Mouse (Mus musculus) hindbrain, embryonic 16.5 days (tissue): ENCODE results near the gene Rpl26. TPM values are rescaled to one million over a fixed set of nuclear protein-coding genes. Genes with fewer than 3 reads are reported as not detected.
A peak's percentile ranks its signal among the peaks of the same experiment; 100 is the strongest.

ENCODE experiments used
- ATAC-seq: fragments of 200-750 bp; cut with Nextera tagmentation; 2 replicates; pipeline ENCODE4 v1.8.0; 2017; ENCODE audit warnings: moderate TSS enrichment, moderate library complexity
- H3K27ac ChIP-seq: fragments of 300-500 bp; sonication (generic); 2 replicates; pipeline ENCODE4 v1.5.1; 2014; ENCODE audit warnings: low read depth, mild to moderate bottlenecking, control low read depth, low read length, moderate library complexity
- H3K27me3 ChIP-seq: fragments of 300-500 bp; sonication (generic); replicated peaks from 2 replicates; pipeline ENCODE4 v1.6.1; 2014; ENCODE audit warnings: low read length; ENCODE audit not compliant: control insufficient read depth, insufficient read depth
- H3K36me3 ChIP-seq: fragments of 300-500 bp; sonication (generic); 2 replicates; pipeline ENCODE4 v1.6.1; 2014; ENCODE audit warnings: mild to moderate bottlenecking, low read length, moderate library complexity, mixed read lengths; ENCODE audit not compliant: control insufficient read depth, insufficient read depth
- H3K4me1 ChIP-seq: fragments of 300-500 bp; sonication (generic); 2 replicates; pipeline ENCODE4 v1.6.1; 2014; ENCODE audit warnings: low read depth, low read length; ENCODE audit not compliant: control insufficient read depth, insufficient read depth
- H3K4me2 ChIP-seq: fragments of 300-500 bp; sonication (generic); 2 replicates; pipeline ENCODE4 v1.6.1; 2014; ENCODE audit warnings: mild to moderate bottlenecking, low read length, control low read depth, moderate library complexity
- H3K4me3 ChIP-seq: fragments of 300-500 bp; sonication (generic); 2 replicates; pipeline ENCODE4 v1.5.1; 2014; ENCODE audit warnings: mild to moderate bottlenecking, low read length, control low read depth, moderate library complexity
- H3K9ac ChIP-seq: fragments of 300-500 bp; sonication (generic); 2 replicates; pipeline ENCODE4 v1.6.1; 2014; ENCODE audit warnings: low read depth, mild to moderate bottlenecking, control low read depth, low read length, moderate library complexity
- H3K9me3 ChIP-seq: fragments of 300-500 bp; sonication (generic); 2 replicates; pipeline ENCODE4 v1.6.1; 2014; ENCODE audit warnings: mild to moderate bottlenecking, low read length, moderate library complexity; ENCODE audit not compliant: control insufficient read depth
- WGBS: fragments of 180-500 bp; shearing (Covaris S2); extraction: QIAGEN DNeasy Blood & Tissue Kit; methylation state at CpG from one replicate; pipeline ENCODE4 v1.1.7; 2014; 5-methylcytosine and 5-hydroxymethylcytosine counted together
- polyA plus RNA-seq: library from polyadenylated mRNA; unstranded; fragments of >200 nt; fragmentation: Nextera tagmentation; extraction: Ambion mirVana; gene quantifications from 2 replicates; pipeline ENCODE4 v1.2.1, GENCODE M21; 2015

The Rpl26 gene
- polyA plus RNA-seq, 1 experiment from 2014 or later: 500 TPM

GRCm38 (mm10) chr11:68897120-68897519, 4.3 kb upstream of the Rpl26 start:
- Histone ChIP-seq H3K9me3 (no peaks in the 10 kb centered on the region), H3K4me2 (no peak overlapping the region), H3K27me3 (peaks cover 3% of the 10 kb centered on the region; the same call in 1 of the 2 replicates), H3K27ac (no peak overlapping the region), H3K36me3 (no peaks in the 10 kb centered on the region), H3K4me3 (no peak overlapping the region), H3K9ac (no peak overlapping the region), H3K4me1 (0 out of 2 replicates have a peak, but pooled peaks cover 2% of the 10 kb centered on the region)
- no peak for ATAC-seq
- 41% methylated on average over 4 of the region's 4 CpGs for whole genome bisulfite sequencing

GRCm38 (mm10) chr11:68897838-68898237, 3.5 kb upstream of the Rpl26 start:
- ATAC-seq: no peak
- H3K27me3 ChIP-seq: peaks cover 3% of the 10 kb centered on the region; the same call in 1 of the 2 replicates
- H3K9me3 ChIP-seq: no peaks in the 10 kb centered on the region
- no peak overlapping the region for H3K4me3 ChIP-seq
- H3K36me3 ChIP-seq: no peaks in the 10 kb centered on the region
- no peak overlapping the region for H3K27ac ChIP-seq
- WGBS: 80% methylated on average over 6 of the region's 6 CpGs
- H3K4me2 ChIP-seq: no peak overlapping the region
- H3K4me1 ChIP-seq: peaks cover 9% of the 10 kb centered on the region
- no peak overlapping the region for H3K9ac ChIP-seq

- peaks cover 3% of the 10 kb centered on the region; the same call in 1 of the 2 replicates for H3K27me3 ChIP-seq
- WGBS: 89% methylated on average over 6 of the region's 6 CpGs
Observed at GRCm38 (mm10) chr11:68898790-68899189, 2.6 kb upstream of the Rpl26 start.

GRCm38 (mm10) chr11:68899815-68900214, 1.6 kb upstream of the Rpl26 start:
- H3K9ac ChIP-seq: no peak overlapping the region
- peaks cover 3% of the 10 kb centered on the region; the same call in 1 of the 2 replicates for H3K27me3 ChIP-seq
- H3K4me1 ChIP-seq: peaks cover 11% of the 10 kb centered on the region
- no peaks in the 10 kb centered on the region for H3K9me3 ChIP-seq
- no peak overlapping the region for H3K4me3 ChIP-seq
- WGBS: 91% methylated on average over 8 of the region's 8 CpGs
- H3K27ac ChIP-seq: no peak overlapping the region
- ATAC-seq: no peak
- peaks cover 15% of the 10 kb centered on the region for H3K36me3 ChIP-seq
- H3K4me2 ChIP-seq: no peak overlapping the region

More at GRCm38 (mm10) chr11:68898790-68899189, 2.6 kb upstream of the Rpl26 start:
- Histone ChIP-seq H3K36me3 (peaks cover 8% of the 10 kb centered on the region), H3K4me3 (no peak overlapping the region), H3K9me3 (no peaks in the 10 kb centered on the region), H3K4me2 (no peak overlapping the region), H3K4me1 (peaks cover 11% of the 10 kb centered on the region), H3K27ac (no peak overlapping the region), H3K9ac (no peak overlapping the region)
- ATAC-seq: no peak

- peak overlapping the region; percentile 86 for H3K4me3 ChIP-seq
- H3K9ac ChIP-seq: peak overlapping the region; percentile 44
- WGBS: 28% methylated on average over 31 of the region's 31 CpGs
- peaks cover 3% of the 10 kb centered on the region; the same call in 1 of the 2 replicates for H3K27me3 ChIP-seq
- peaks cover 21% of the 10 kb centered on the region for H3K36me3 ChIP-seq
- H3K27ac ChIP-seq: no peak overlapping the region
- H3K9me3 ChIP-seq: no peaks in the 10 kb centered on the region
- peaks cover 11% of the 10 kb centered on the region for H3K4me1 ChIP-seq
- ATAC-seq: 0 out of 2 replicates have a peak, but pooled peaks have one; percentile 12
- H3K4me2 ChIP-seq: peak overlapping the region; percentile 68
Observed at GRCm38 (mm10) chr11:68900519-68901350, 648 bp upstream of the Rpl26 start.

- Histone ChIP-seq H3K9me3 (no peaks in the 10 kb centered on the region), H3K27me3 (peaks cover 3% of the 10 kb centered on the region; the same call in 1 of the 2 replicates), H3K4me1 (peaks cover 11% of the 10 kb centered on the region), H3K4me2 (peak overlapping the region; percentile 78), H3K9ac (peak overlapping the region; percentile 90), H3K4me3 (peak overlapping the region; percentile 86), H3K36me3 (peaks cover 29% of the 10 kb centered on the region), H3K27ac (peak overlapping the region; percentile 91)
- under 1% methylated on average over 9 of the region's 10 CpGs for WGBS
- ATAC-seq: no peak
Observed at GRCm38 (mm10) chr11:68902047-68902364, 623 bp downstream of the Rpl26 start.

- Histone ChIP-seq H3K9me3 (no peaks in the 10 kb centered on the region), H3K36me3 (peaks cover 31% of the 10 kb centered on the region), H3K4me3 (peak overlapping the region; percentile 86), H3K27ac (no peak overlapping the region), H3K4me1 (peaks cover 11% of the 10 kb centered on the region), H3K9ac (peak overlapping the region; percentile 90), H3K27me3 (peaks cover 3% of the 10 kb centered on the region; the same call in 1 of the 2 replicates), H3K4me2 (peak overlapping the region; percentile 78)
- no peak for ATAC-seq
- 7% methylated on average over 11 of the region's 11 CpGs for WGBS
Observed at GRCm38 (mm10) chr11:68902367-68902766, 984 bp downstream of the Rpl26 start.

- Histone ChIP-seq H3K9me3 (no peaks in the 10 kb centered on the region), H3K27ac (no peak overlapping the region), H3K4me1 (peaks cover 11% of the 10 kb centered on the region), H3K4me3 (peak overlapping the region; percentile 86), H3K27me3 (peaks cover 3% of the 10 kb centered on the region; the same call in 1 of the 2 replicates), H3K4me2 (peak overlapping the region; percentile 78), H3K9ac (peak overlapping the region; percentile 90; the same call in 1 of the 2 replicates), H3K36me3 (peaks cover 31% of the 10 kb centered on the region)
- ATAC-seq: no peak
- 88% methylated on average over 5 of the region's 5 CpGs for WGBS
Observed at GRCm38 (mm10) chr11:68902823-68903222, 1.4 kb downstream of the Rpl26 start.

- Histone ChIP-seq H3K4me3 (no peak overlapping the region), H3K27me3 (peaks cover 3% of the 10 kb centered on the region; the same call in 1 of the 2 replicates), H3K36me3 (peaks cover 31% of the 10 kb centered on the region), H3K27ac (no peak overlapping the region), H3K4me2 (no peak overlapping the region), H3K9me3 (no peaks in the 10 kb centered on the region), H3K4me1 (peaks cover 11% of the 10 kb centered on the region), H3K9ac (no peak overlapping the region)
- ATAC-seq: no peak
- 95% methylated on average over 2 of the region's 2 CpGs for WGBS
Observed at GRCm38 (mm10) chr11:68903775-68904174, 2.4 kb downstream of the Rpl26 start.
